Mouse (Mus musculus) olfactory bulb, adult 2 months (tissue): ENCODE measurements around the gene Rab30. TPM values are rescaled to one million over a fixed set of nuclear protein-coding genes. Genes with fewer than 3 reads are reported as not detected.
A peak's percentile ranks its signal among the peaks of the same experiment; 100 is the strongest.

Experiments
- H3K27ac ChIP-seq: fragments of 200-500 bp; 2 replicates; pipeline ENCODE4 v1.5.1; 2012; ENCODE audit warnings: low read depth, low read length; ENCODE audit not compliant: insufficient read depth
- H3K4me1 ChIP-seq: fragments of 200-500 bp; 2 replicates; pipeline ENCODE4 v1.6.1; 2012; ENCODE audit warnings: low read length; ENCODE audit not compliant: control insufficient read depth, insufficient read depth
- H3K4me3 ChIP-seq: fragments of 200-500 bp; 2 replicates; pipeline ENCODE4 v1.5.1; 2012; ENCODE audit warnings: mild to moderate bottlenecking, low read depth, low read length, moderate library complexity; ENCODE audit not compliant: insufficient read depth
- CTCF ChIP-seq: fragments of 200-500 bp; IDR thresholded peaks from 2 replicates; pipeline ENCODE4 v1.5.1; 2012; ENCODE audit warnings: low read depth, mild to moderate bottlenecking, low read length, moderate library complexity; ENCODE audit not compliant: insufficient read depth
- POLR2A ChIP-seq: fragments of 200-500 bp; IDR thresholded peaks from 2 replicates; pipeline ENCODE4 v1.6.1; 2012; ENCODE audit warnings: mild to moderate bottlenecking, low read depth, low read length, moderate library complexity; ENCODE audit not compliant: insufficient read depth
- WGBS: fragments of 180-500 bp; shearing (Covaris S2); methylation state at CpG from one replicate; pipeline ENCODE4 v1.1.7; 2018; 5-methylcytosine and 5-hydroxymethylcytosine counted together
- polyA plus RNA-seq: library from polyadenylated mRNA; stranded (reverse); fragments of >200 nt; gene quantifications from 2 replicates; pipeline ENCODE4 v1.2.4, GENCODE M21; 2012; ENCODE audit warnings: low replicate concordance; ENCODE audit not compliant: missing spikeins, insufficient read depth, insufficient read length

Rab30 gene
- polyA plus RNA-seq, 1 experiment = not detected

GRCm38 (mm10) chr7:92768859-92769258 lies 27.5 kb downstream of the Rab30 start:
- no peak for TF ChIP-seq CTCF
- TF ChIP-seq POLR2A = no peak
- WGBS = 37% methylated on average over 7 of the region's 7 CpGs
- peaks cover 22% of the 10 kb centered on the region for H3K4me1 ChIP-seq
- 0 out of 2 replicates have a peak overlapping the region, but pooled peaks have one; percentile 7 for H3K27ac ChIP-seq
- no peak overlapping the region for H3K4me3 ChIP-seq

DNA sequence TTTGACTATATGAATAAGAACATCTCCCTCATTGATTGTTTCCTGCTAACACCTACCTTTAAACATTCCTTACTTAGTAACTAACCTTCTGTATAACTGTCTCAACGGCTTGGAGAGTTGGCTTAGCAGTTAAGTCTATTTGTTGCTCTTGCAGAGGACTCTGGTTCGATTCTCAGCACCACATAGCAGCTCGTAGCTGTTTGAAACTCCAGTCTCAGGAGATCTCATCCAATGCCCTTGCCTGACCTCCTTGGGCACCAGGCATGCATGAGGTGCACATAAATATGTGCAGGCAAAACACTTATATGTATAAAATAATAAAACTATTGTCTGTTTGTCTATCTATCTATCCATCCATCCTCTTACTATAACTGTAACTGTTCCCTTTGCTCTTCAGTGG lies 31.6 kb downstream of the Rab30 start:
- Histone ChIP-seq H3K27ac (no peak overlapping the region), H3K4me3 (no peak overlapping the region), H3K4me1 (peaks cover 27% of the 10 kb centered on the region)
- 96% methylated on average over 3 of the region's 3 CpGs for WGBS
- TF ChIP-seq CTCF (no peak), POLR2A (no peak)

- no peak for TF ChIP-seq POLR2A
- TF ChIP-seq CTCF = no peak
- Histone ChIP-seq H3K27ac (no peak overlapping the region), H3K4me1 (peaks cover 26% of the 10 kb centered on the region), H3K4me3 (no peak overlapping the region)
- WGBS = 97% methylated on average over 3 of the region's 3 CpGs
These were observed 32.2 kb downstream of the Rab30 start for GRCm38 (mm10) chr7:92773596-92773995.

DNA sequence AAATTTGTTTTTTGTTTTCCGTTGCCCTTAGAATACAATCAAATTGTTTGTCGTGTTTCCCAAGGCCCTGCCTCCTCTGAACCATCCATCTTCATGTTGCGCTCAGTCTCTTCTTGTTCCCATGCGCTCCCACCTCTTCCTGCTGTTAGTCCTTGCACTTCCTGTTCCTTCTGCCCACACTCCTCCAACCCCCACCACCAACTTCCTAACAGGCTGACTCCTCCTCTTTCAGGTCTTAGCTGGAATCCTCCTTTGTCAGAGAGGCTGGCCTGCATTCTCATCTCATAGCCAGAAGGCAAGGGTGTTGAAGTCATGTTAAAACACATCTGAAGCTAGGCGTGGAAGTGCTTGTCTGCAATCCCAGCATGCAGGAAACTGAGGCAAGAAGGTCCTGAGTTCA lies 33.3 kb downstream of the Rab30 start:
- peaks cover 20% of the 10 kb centered on the region for H3K4me1 ChIP-seq
- no peak overlapping the region for H3K4me3 ChIP-seq
- WGBS = 90% methylated on average over 5 of the region's 5 CpGs
- H3K27ac ChIP-seq = no peak overlapping the region
- no peak for TF ChIP-seq CTCF
- TF ChIP-seq POLR2A = no peak

DNA sequence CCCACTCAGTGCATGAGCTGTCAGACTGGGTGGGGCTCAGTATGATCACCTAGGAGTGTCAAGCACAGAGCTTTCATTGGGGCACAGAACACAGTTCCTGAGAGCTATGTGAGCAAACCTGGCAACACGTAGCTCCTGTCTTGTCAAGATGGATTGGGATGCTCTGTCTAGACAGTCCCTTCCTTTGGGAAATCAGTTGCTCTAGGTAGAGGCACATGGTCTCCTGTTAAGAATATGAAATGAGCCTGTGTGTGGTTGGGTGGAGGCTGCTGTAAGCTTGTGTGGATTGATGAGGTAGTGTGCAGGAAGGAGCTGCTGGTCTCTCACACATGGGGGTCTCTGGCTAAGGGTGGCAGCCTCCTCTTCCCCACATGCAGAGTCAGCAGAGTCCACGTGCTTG lies 34.3 kb downstream of the Rab30 start:
- WGBS = 58% methylated on average over 2 of the region's 2 CpGs
- TF ChIP-seq CTCF (no peak), POLR2A (no peak)
- peaks cover 20% of the 10 kb centered on the region for H3K4me1 ChIP-seq
- no peak overlapping the region for H3K4me3 ChIP-seq
- H3K27ac ChIP-seq = no peak overlapping the region

DNA sequence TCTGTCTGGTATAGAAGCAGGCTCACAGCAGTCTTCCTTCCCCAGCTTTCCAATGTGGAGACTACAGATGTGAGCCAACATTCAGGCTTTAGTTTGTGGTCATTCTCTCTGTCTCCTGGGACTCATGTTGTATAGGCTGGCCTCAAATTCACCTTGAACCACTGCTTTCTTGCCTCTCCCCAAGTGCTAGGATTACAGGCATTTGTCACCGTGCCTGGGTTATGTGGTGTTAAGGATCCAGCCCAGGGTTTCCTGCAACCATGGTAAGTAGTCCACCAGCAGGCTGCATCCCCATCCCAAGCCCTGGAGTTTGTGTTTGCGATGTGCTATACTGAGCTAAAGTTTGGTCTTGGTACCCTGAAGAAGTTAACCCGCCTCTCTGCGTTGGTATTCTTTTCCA lies 35.2 kb downstream of the Rab30 start:
- no peak for TF ChIP-seq CTCF
- H3K4me1 ChIP-seq = peaks cover 20% of the 10 kb centered on the region
- 12% methylated on average over 4 of the region's 4 CpGs for WGBS
- peak overlapping the region; percentile 42 for H3K4me3 ChIP-seq
- H3K27ac ChIP-seq = peak overlapping the region; percentile 86

- 7% methylated on average over 17 of the region's 17 CpGs for WGBS
- TF ChIP-seq CTCF (no peak), POLR2A (no peak)
These were observed 35.9 kb downstream of the Rab30 start for GRCm38 (mm10) chr7:92777108-92777973.

DNA sequence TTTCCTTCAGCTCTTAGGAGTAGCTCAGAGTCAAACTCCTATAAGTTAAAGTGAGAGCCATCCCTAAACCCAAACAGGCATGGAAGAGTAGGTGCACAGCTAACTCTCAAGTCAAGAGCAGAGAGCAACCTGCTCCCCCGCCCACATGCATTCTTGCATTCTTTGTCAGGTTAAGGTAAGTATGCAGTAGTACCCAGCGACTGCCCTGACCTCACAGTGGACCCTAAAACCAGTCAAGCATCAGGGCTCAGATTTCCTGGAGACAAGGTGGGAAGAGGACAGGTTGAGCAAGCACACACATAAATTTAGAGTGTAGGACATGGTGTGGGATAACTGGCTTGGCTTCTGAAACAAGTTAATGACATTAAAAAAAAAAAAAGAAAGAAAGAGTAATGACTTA lies 37.7 kb downstream of the Rab30 start:
- peaks cover 29% of the 10 kb centered on the region for H3K4me1 ChIP-seq
- H3K4me3 ChIP-seq = no peak overlapping the region
- WGBS = 94% methylated on average over 2 of the region's 2 CpGs
- TF ChIP-seq CTCF (no peak), POLR2A (no peak)
- H3K27ac ChIP-seq = no peak overlapping the region

More at GRCm38 (mm10) chr7:92777108-92777973, 35.9 kb downstream of the Rab30 start:
- Histone ChIP-seq H3K4me1 (peaks cover 20% of the 10 kb centered on the region), H3K27ac (peak overlapping the region; percentile 86), H3K4me3 (peak overlapping the region; percentile 42)

DNA sequence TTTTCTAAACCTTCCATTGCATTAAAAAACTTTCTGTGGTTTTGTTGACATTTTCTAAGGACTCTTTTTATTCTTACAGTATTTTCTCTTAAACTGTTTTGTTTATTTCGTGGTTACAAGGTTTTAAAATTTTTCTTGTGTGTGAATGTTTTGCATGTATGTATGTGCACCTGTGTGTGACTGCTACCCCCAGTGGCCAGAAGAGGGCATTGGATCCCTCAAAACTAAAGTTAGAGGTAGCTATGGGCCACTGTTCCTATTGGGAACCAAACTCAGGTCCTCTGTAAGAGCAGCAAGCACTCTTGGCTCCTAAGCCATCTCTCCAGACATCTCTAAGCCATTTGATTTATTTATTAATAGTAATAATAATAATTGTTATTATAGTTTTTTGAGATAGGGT lies 40.0 kb downstream of the Rab30 start:
- H3K27ac ChIP-seq = no peak overlapping the region
- TF ChIP-seq CTCF (no peak), POLR2A (no peak)
- peaks cover 23% of the 10 kb centered on the region for H3K4me1 ChIP-seq
- 96% methylated on average over 1 of the region's 1 CpGs for WGBS
- H3K4me3 ChIP-seq = no peak overlapping the region

DNA sequence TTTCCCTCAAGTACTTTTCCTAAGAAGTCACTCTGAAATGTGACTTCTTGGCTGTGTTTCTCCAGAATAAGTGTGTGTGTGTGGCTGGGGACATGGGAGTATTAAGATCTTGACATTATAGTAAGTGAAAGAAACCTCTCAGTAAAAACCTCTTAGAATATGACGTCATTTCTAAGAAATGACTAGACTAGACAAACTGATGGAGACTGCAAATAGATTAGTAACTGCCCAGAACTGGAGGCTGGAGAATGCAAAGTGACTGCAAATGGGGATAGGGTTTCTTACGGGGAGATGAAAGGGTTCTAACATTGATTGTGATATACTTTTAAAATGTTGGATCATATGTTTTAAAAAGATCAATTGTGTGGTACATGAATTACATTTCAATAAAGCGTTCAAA lies 40.5 kb downstream of the Rab30 start:
- 83% methylated on average over 3 of the region's 3 CpGs for WGBS
- H3K4me3 ChIP-seq = no peak overlapping the region
- no peak for TF ChIP-seq POLR2A
- TF ChIP-seq CTCF = no peak
- H3K27ac ChIP-seq = no peak overlapping the region
- H3K4me1 ChIP-seq = peaks cover 18% of the 10 kb centered on the region
